Mouse (Mus musculus): ENCODE data around the gene Gabrr1.
"Not testable (repeated sequence)": the region's sequence is repeated elsewhere in the genome, so short reads cannot be mapped to it uniquely, and the experiment has no call there.

Gene Gabrr1

GRCm38 (mm10) chr4:33132221-33132620 is at the start of gene Gabrr1:
Gabrr1 (plus strand) TSS chr4:33132521.
- DNase-seq (ENCODE audit: low spot score in 2 of 2): no peak

- DNase-seq (ENCODE audit: low spot score in 2 of 2): no peak
These were observed 33.1 kb upstream of the Gabrr1 start for GRCm38 (mm10) chr4:33099118-33099694.

GRCm38 (mm10) chr4:33109720-33110458 is 22.4 kb upstream of the Gabrr1 start:
- DNase-seq (ENCODE audit: low spot score in 2 of 2): no peak

GRCm38 (mm10) chr4:33110845-33111244 is 21.5 kb upstream of the Gabrr1 start:
- no peak for DNase-seq (ENCODE audit: low spot score in 2 of 2)

- no peak for DNase-seq (ENCODE audit: low spot score in 2 of 2)
These were observed 21.0 kb upstream of the Gabrr1 start for GRCm38 (mm10) chr4:33111358-33111757.

GRCm38 (mm10) chr4:33112866-33113265 is 19.5 kb upstream of the Gabrr1 start:
- not testable (repeated sequence) for DNase-seq (ENCODE audit: low spot score in 2 of 2)

GRCm38 (mm10) chr4:33119118-33119517 is 13.2 kb upstream of the Gabrr1 start:
- DNase-seq (ENCODE audit: low spot score in 2 of 2): peak; percentile 50 to 79

GRCm38 (mm10) chr4:33124493-33124892 is 7.8 kb upstream of the Gabrr1 start:
- DNase-seq (ENCODE audit: low spot score in 2 of 2): no peak

GRCm38 (mm10) chr4:33125409-33126084 is 6.8 kb upstream of the Gabrr1 start:
- no peak for DNase-seq (ENCODE audit: low spot score in 2 of 2)

- no peak for DNase-seq (ENCODE audit: low spot score in 2 of 2)
These were observed 14.5 kb downstream of the Gabrr1 start for GRCm38 (mm10) chr4:33146679-33147291.

- DNase-seq (ENCODE audit: low spot score in 2 of 2): no peak
These were observed 15.5 kb downstream of the Gabrr1 start for GRCm38 (mm10) chr4:33147825-33148224.

GRCm38 (mm10) chr4:33149150-33149549 is 16.8 kb downstream of the Gabrr1 start:
- no peak for DNase-seq (ENCODE audit: low spot score in 2 of 2)

- DNase-seq (ENCODE audit: low spot score in 2 of 2): peak in 1 of 2 experiments; percentile 47
These were observed 20.0 kb downstream of the Gabrr1 start for GRCm38 (mm10) chr4:33152087-33153038.

GRCm38 (mm10) chr4:33183477-33183876 is 51.2 kb downstream of the Gabrr1 start:
- DNase-seq (ENCODE audit: low spot score in 2 of 2): no peak

GRCm38 (mm10) chr4:33188164-33188563 is 55.8 kb downstream of the Gabrr1 start:
- peak; percentile 21 to 63 for DNase-seq (ENCODE audit: low spot score in 2 of 2)

GRCm38 (mm10) chr4:33188781-33189734 is 56.7 kb downstream of the Gabrr1 start:
- peak; percentile 78 to 80 for DNase-seq (ENCODE audit: low spot score in 2 of 2)

- DNase-seq (ENCODE audit: low spot score in 2 of 2): no peak
These were observed 57.4 kb downstream of the Gabrr1 start, which contains the start of gene Pm20d2 for GRCm38 (mm10) chr4:33189735-33190036. Pm20d2 (minus strand) TSS chr4:33189737.

- DNase-seq (ENCODE audit: low spot score in 2 of 2): no peak
These were observed 65.8 kb downstream of the Gabrr1 start for GRCm38 (mm10) chr4:33198117-33198516.

GRCm38 (mm10) chr4:33204682-33205081 is 72.4 kb downstream of the Gabrr1 start:
- no peak for DNase-seq (ENCODE audit: low spot score in 2 of 2)

GRCm38 (mm10) chr4:33207551-33207950 is 75.2 kb downstream of the Gabrr1 start:
- DNase-seq (ENCODE audit: low spot score in 2 of 2): no peak
